Mouse (Mus musculus) heart, embryonic 10.5 days (tissue): Measurements from ENCODE around the gene Hdhd3. TPM values are rescaled to one million over a fixed set of nuclear protein-coding genes. Genes with fewer than 3 reads are reported as not detected.
A peak's percentile ranks its signal among the peaks of the same experiment; 100 is the strongest.
"Not testable (repeated sequence)": the region's sequence is repeated elsewhere in the genome, so short reads cannot be mapped to it uniquely, and the experiment has no call there.

Experiments used
- DNase-seq: peaks from one replicate; pipeline ENCODE4 v3.0.0-alpha.2; 2017; ENCODE audit warnings: low spot score
- H3K27ac ChIP-seq: fragments of 300-500 bp; sonication (generic); 2 replicates; pipeline ENCODE4 v1.5.1; 2016; ENCODE audit warnings: mild to moderate bottlenecking
- H3K27me3 ChIP-seq: fragments of 300-500 bp; sonication (generic); 2 replicates; pipeline ENCODE4 v1.6.1; 2016; ENCODE audit warnings: mild to moderate bottlenecking; ENCODE audit not compliant: poor library complexity, insufficient read depth, severe bottlenecking
- H3K36me3 ChIP-seq: fragments of 300-500 bp; sonication (generic); 2 replicates; pipeline ENCODE4 v1.6.1; 2016; ENCODE audit warnings: mild to moderate bottlenecking, moderate library complexity
- H3K4me1 ChIP-seq: fragments of 300-500 bp; sonication (generic); 2 replicates; pipeline ENCODE4 v1.6.1; 2016; ENCODE audit warnings: mild to moderate bottlenecking
- H3K4me3 ChIP-seq: fragments of 300-500 bp; sonication (generic); 2 replicates; pipeline ENCODE4 v1.5.1; 2016; ENCODE audit warnings: mild to moderate bottlenecking, moderate library complexity
- H3K9me3 ChIP-seq: fragments of 300-500 bp; sonication (generic); 2 replicates; pipeline ENCODE4 v1.6.1; 2016; ENCODE audit warnings: mild to moderate bottlenecking, moderate library complexity
- WGBS: fragments of 180-500 bp; shearing (Covaris S2); methylation state at CpG from one replicate; pipeline ENCODE4 v1.1.7; 2016; 5-methylcytosine and 5-hydroxymethylcytosine counted together
- polyA plus RNA-seq: library from polyadenylated mRNA; unstranded; fragments of >200 nt; fragmentation: Nextera tagmentation; extraction: Ambion mirVana; gene quantifications from 2 replicates; pipeline ENCODE4 v1.2.1, GENCODE M21; 2016

Hdhd3 gene
- polyA plus RNA-seq, 1 experiment from 2014 or later, result 10.1 TPM

- WGBS, result 78% methylated on average over 3 of the region's 3 CpGs
- H3K4me1 ChIP-seq, result peaks cover 12% of the 10 kb centered on the region
- peaks cover 27% of the 10 kb centered on the region for H3K27me3 ChIP-seq
- no peak for DNase-seq
- H3K36me3 ChIP-seq, result no peaks in the 10 kb centered on the region
- H3K9me3 ChIP-seq, result no peaks in the 10 kb centered on the region
- no peak overlapping the region for H3K4me3 ChIP-seq
- H3K27ac ChIP-seq, result no peak overlapping the region
Observed at GRCm38 (mm10) chr4:62484928-62485327, 18.3 kb downstream of the Hdhd3 start.

- H3K27ac ChIP-seq, result no peak overlapping the region
- peaks cover 39% of the 10 kb centered on the region for H3K27me3 ChIP-seq
- no peak for DNase-seq
- no peak overlapping the region for H3K4me3 ChIP-seq
- WGBS, result 45% methylated on average over 10 of the region's 10 CpGs
- H3K9me3 ChIP-seq, result no peaks in the 10 kb centered on the region
- H3K36me3 ChIP-seq, result no peaks in the 10 kb centered on the region
- H3K4me1 ChIP-seq, result peaks cover 9% of the 10 kb centered on the region
Observed at GRCm38 (mm10) chr4:62480709-62481605, 22.3 kb downstream of the Hdhd3 start.

GRCm38 (mm10) chr4:62479937-62480708 is 23.1 kb downstream of the Hdhd3 start, which contains the start of gene Bspry:
Gene Bspry (plus strand): TSS chr4:62480053.
- 2% methylated on average over 71 of the region's 71 CpGs for WGBS
- H3K36me3 ChIP-seq, result no peaks in the 10 kb centered on the region
- H3K27ac ChIP-seq, result 0 out of 2 replicates have a peak within 1 kb of the TSS, but pooled peaks have one; percentile 18
- peak within 1 kb of the TSS; percentile 68 for H3K4me3 ChIP-seq
- H3K9me3 ChIP-seq, result no peaks in the 10 kb centered on the region
- H3K27me3 ChIP-seq, result peaks cover 39% of the 10 kb centered on the region
- H3K4me1 ChIP-seq, result peaks cover 6% of the 10 kb centered on the region
- no peak for DNase-seq

- H3K36me3 ChIP-seq, H3K4me1 ChIP-seq, H3K27ac ChIP-seq, H3K9me3 ChIP-seq, DNase-seq: not testable (repeated sequence)
- WGBS, result 13% methylated on average over 11 of the region's 11 CpGs
- H3K4me3 ChIP-seq, result peak overlapping the region; percentile 68
- H3K27me3 ChIP-seq, result peaks cover 39% of the 10 kb centered on the region
Observed at GRCm38 (mm10) chr4:62479593-62479936, 23.7 kb downstream of the Hdhd3 start.

- WGBS, result 72% methylated on average over 6 of the region's 6 CpGs
Observed at GRCm38 (mm10) chr4:62477542-62478244, 25.6 kb downstream of the Hdhd3 start.

GRCm38 (mm10) chr4:62475793-62476192 is 27.5 kb downstream of the Hdhd3 start:
- no peaks in the 10 kb centered on the region for H3K36me3 ChIP-seq
- H3K4me3 ChIP-seq, result no peak overlapping the region
- H3K9me3 ChIP-seq, result no peaks in the 10 kb centered on the region
- no peak for DNase-seq
- 85% methylated on average over 6 of the region's 6 CpGs for WGBS
- H3K27me3 ChIP-seq, result peaks cover 21% of the 10 kb centered on the region
- no peak overlapping the region for H3K27ac ChIP-seq
- peaks cover 7% of the 10 kb centered on the region for H3K4me1 ChIP-seq

More at GRCm38 (mm10) chr4:62477542-62478244, 25.6 kb downstream of the Hdhd3 start:
- H3K4me1 ChIP-seq, result peaks cover 6% of the 10 kb centered on the region
- H3K4me3 ChIP-seq, result no peak overlapping the region
- H3K27ac ChIP-seq, result no peak overlapping the region
- no peaks in the 10 kb centered on the region for H3K36me3 ChIP-seq
- H3K27me3 ChIP-seq, result peaks cover 39% of the 10 kb centered on the region
- no peak for DNase-seq
- no peaks in the 10 kb centered on the region for H3K9me3 ChIP-seq

GRCm38 (mm10) chr4:62475131-62475530 is 28.1 kb downstream of the Hdhd3 start:
- 74% methylated on average over 2 of the region's 2 CpGs for WGBS
- H3K27ac ChIP-seq, result no peak overlapping the region
- peaks cover 14% of the 10 kb centered on the region for H3K27me3 ChIP-seq
- H3K9me3 ChIP-seq, result no peaks in the 10 kb centered on the region
- H3K4me1 ChIP-seq, result peaks cover 9% of the 10 kb centered on the region
- DNase-seq, result no peak
- H3K36me3 ChIP-seq, result no peaks in the 10 kb centered on the region
- H3K4me3 ChIP-seq, result no peak overlapping the region

- H3K27ac ChIP-seq, result no peak overlapping the region
- H3K4me3 ChIP-seq, result no peak overlapping the region
- H3K27me3 ChIP-seq, result no peaks in the 10 kb centered on the region
- no peaks in the 10 kb centered on the region for H3K36me3 ChIP-seq
- 91% methylated on average over 2 of the region's 2 CpGs for WGBS
- no peak for DNase-seq
- H3K9me3 ChIP-seq, result no peaks in the 10 kb centered on the region
- H3K4me1 ChIP-seq, result peaks cover 5% of the 10 kb centered on the region
Observed at GRCm38 (mm10) chr4:62472071-62472470, 31.2 kb downstream of the Hdhd3 start.

- H3K27me3 ChIP-seq, result no peaks in the 10 kb centered on the region
- H3K4me1 ChIP-seq, result peaks cover 5% of the 10 kb centered on the region
- under 1% methylated on average over 30 of the region's 30 CpGs for WGBS
- H3K9me3 ChIP-seq, result no peaks in the 10 kb centered on the region
- peak within 1 kb of the TSS; percentile 82 for H3K27ac ChIP-seq
- H3K4me3 ChIP-seq, result peak within 1 kb of the TSS; percentile 78
- peak; percentile 90 for DNase-seq
- H3K36me3 ChIP-seq, result no peaks in the 10 kb centered on the region
Observed at GRCm38 (mm10) chr4:62470598-62471051, 32.6 kb downstream of the Hdhd3 start, which contains the start of gene Wdr31. Gene Wdr31 (minus strand): TSS chr4:62470896.

GRCm38 (mm10) chr4:62468158-62468557 is 35.1 kb downstream of the Hdhd3 start:
- H3K36me3 ChIP-seq, result no peaks in the 10 kb centered on the region
- H3K27ac ChIP-seq, result no peak overlapping the region
- no peaks in the 10 kb centered on the region for H3K27me3 ChIP-seq
- no peak for DNase-seq
- H3K4me1 ChIP-seq, result peaks cover 5% of the 10 kb centered on the region
- H3K4me3 ChIP-seq, result no peak overlapping the region
- no peaks in the 10 kb centered on the region for H3K9me3 ChIP-seq
- WGBS, result 82% methylated on average over 1 of the region's 1 CpGs

GRCm38 (mm10) chr4:62463124-62463523 is 40.1 kb downstream of the Hdhd3 start:
- no peak overlapping the region for H3K27ac ChIP-seq
- 0 out of 2 replicates have a peak, but pooled peaks cover 3% of the 10 kb centered on the region for H3K36me3 ChIP-seq
- DNase-seq, result no peak
- H3K9me3 ChIP-seq, result no peaks in the 10 kb centered on the region
- H3K4me3 ChIP-seq, result no peak overlapping the region
- H3K27me3 ChIP-seq, result no peaks in the 10 kb centered on the region
- 72% methylated on average over 2 of the region's 2 CpGs for WGBS
- 0 out of 2 replicates have a peak, but pooled peaks cover 3% of the 10 kb centered on the region for H3K4me1 ChIP-seq

GRCm38 (mm10) chr4:62460348-62460747 is 42.9 kb downstream of the Hdhd3 start:
- 0 out of 2 replicates have a peak, but pooled peaks cover 3% of the 10 kb centered on the region for H3K4me1 ChIP-seq
- H3K27me3 ChIP-seq, result no peaks in the 10 kb centered on the region
- H3K36me3 ChIP-seq, result 0 out of 2 replicates have a peak, but pooled peaks cover 3% of the 10 kb centered on the region
- no peaks in the 10 kb centered on the region for H3K9me3 ChIP-seq
- DNase-seq, result no peak
- no peak overlapping the region for H3K4me3 ChIP-seq
- 85% methylated on average over 8 of the region's 8 CpGs for WGBS
- H3K27ac ChIP-seq, result no peak overlapping the region
